Mouse (Mus musculus): Measurements from ENCODE around the gene Zfhx3. TPM values are rescaled to one million over a fixed set of nuclear protein-coding genes. Genes with fewer than 3 reads are reported as not detected.

The Zfhx3 gene
- polyA plus RNA-seq, 1 experiment from 2014 or later = 13.9 TPM

- H3K27ac ChIP-seq (replicated peaks) = no peak overlapping the region
- peaks cover 3% of the 10 kb centered on the region; the same call in 1 of the 2 replicates for H3K27me3 ChIP-seq
- H3K4me1 ChIP-seq = no peaks in the 10 kb centered on the region
- WGBS = 50% methylated on average over 9 of the region's 9 CpGs
- no peaks in the 10 kb centered on the region for H3K36me3 ChIP-seq
- H3K4me3 ChIP-seq (replicated peaks) = no peak overlapping the region
- H3K9me3 ChIP-seq (replicated peaks) = no peaks in the 10 kb centered on the region
- no peak overlapping the region for H3K9ac ChIP-seq
- ATAC-seq (ENCODE audit: insufficient number of reproducible peaks, low FRiP score, low TSS enrichment, low read depth) = no peak
- H3K4me2 ChIP-seq (replicated peaks) = no peak overlapping the region
Observed at GRCm38 (mm10) chr8:108300964-108301615, 358.6 kb downstream of the Zfhx3 start.

GRCm38 (mm10) chr8:108301654-108302053 lies 359.2 kb downstream of the Zfhx3 start:
- Histone ChIP-seq H3K4me2 (replicated peaks) (no peak overlapping the region), H3K27ac (replicated peaks) (no peak overlapping the region), H3K9me3 (replicated peaks) (no peaks in the 10 kb centered on the region), H3K9ac (no peak overlapping the region), H3K4me3 (replicated peaks) (no peak overlapping the region), H3K27me3 (peaks cover 3% of the 10 kb centered on the region; the same call in 1 of the 2 replicates), H3K36me3 (no peaks in the 10 kb centered on the region), H3K4me1 (no peaks in the 10 kb centered on the region)
- WGBS = 87% methylated on average over 12 of the region's 12 CpGs
- ATAC-seq (ENCODE audit: insufficient number of reproducible peaks, low FRiP score, low TSS enrichment, low read depth) = no peak

GRCm38 (mm10) chr8:108305368-108305767 lies 362.9 kb downstream of the Zfhx3 start:
- Histone ChIP-seq H3K4me2 (replicated peaks) (no peak overlapping the region), H3K27ac (replicated peaks) (no peak overlapping the region), H3K9ac (no peak overlapping the region), H3K4me1 (no peaks in the 10 kb centered on the region), H3K27me3 (peaks cover under 1% of the 10 kb centered on the region; the same call in 1 of the 2 replicates), H3K9me3 (replicated peaks) (no peaks in the 10 kb centered on the region), H3K36me3 (no peaks in the 10 kb centered on the region), H3K4me3 (replicated peaks) (no peak overlapping the region)
- WGBS = 60% methylated on average over 3 of the region's 3 CpGs
- ATAC-seq (ENCODE audit: insufficient number of reproducible peaks, low FRiP score, low TSS enrichment, low read depth) = no peak

- H3K4me2 ChIP-seq (replicated peaks) = no peak overlapping the region
- H3K4me1 ChIP-seq = no peaks in the 10 kb centered on the region
- no peak overlapping the region for H3K9ac ChIP-seq
- ATAC-seq (ENCODE audit: insufficient number of reproducible peaks, low FRiP score, low TSS enrichment, low read depth) = no peak
- 54% methylated on average over 14 of the region's 14 CpGs for WGBS
- H3K36me3 ChIP-seq = no peaks in the 10 kb centered on the region
- H3K4me3 ChIP-seq (replicated peaks) = no peak overlapping the region
- no peaks in the 10 kb centered on the region for H3K9me3 ChIP-seq (replicated peaks)
- H3K27ac ChIP-seq (replicated peaks) = no peak overlapping the region
- no peaks in the 10 kb centered on the region for H3K27me3 ChIP-seq
Observed at GRCm38 (mm10) chr8:108309525-108310246, 367.2 kb downstream of the Zfhx3 start.

GRCm38 (mm10) chr8:108315046-108315445 lies 372.6 kb downstream of the Zfhx3 start:
- no peak for ATAC-seq (ENCODE audit: insufficient number of reproducible peaks, low FRiP score, low TSS enrichment, low read depth)
- H3K4me2 ChIP-seq (replicated peaks) = no peak overlapping the region
- no peaks in the 10 kb centered on the region for H3K36me3 ChIP-seq
- H3K4me3 ChIP-seq (replicated peaks) = no peak overlapping the region
- H3K9me3 ChIP-seq (replicated peaks) = no peaks in the 10 kb centered on the region
- no peak overlapping the region for H3K27ac ChIP-seq (replicated peaks)
- no peaks in the 10 kb centered on the region for H3K4me1 ChIP-seq
- H3K9ac ChIP-seq = no peak overlapping the region
- 15% methylated on average over 8 of the region's 8 CpGs for WGBS
- no peaks in the 10 kb centered on the region for H3K27me3 ChIP-seq

GRCm38 (mm10) chr8:108317532-108318093 lies 375.2 kb downstream of the Zfhx3 start:
- no peak for ATAC-seq (ENCODE audit: insufficient number of reproducible peaks, low FRiP score, low TSS enrichment, low read depth)
- no peaks in the 10 kb centered on the region for H3K36me3 ChIP-seq
- no peaks in the 10 kb centered on the region for H3K4me1 ChIP-seq
- no peak overlapping the region for H3K9ac ChIP-seq
- 52% methylated on average over 4 of the region's 4 CpGs for WGBS
- no peak overlapping the region for H3K4me3 ChIP-seq (replicated peaks)
- no peaks in the 10 kb centered on the region for H3K27me3 ChIP-seq
- H3K9me3 ChIP-seq (replicated peaks) = no peaks in the 10 kb centered on the region
- H3K4me2 ChIP-seq (replicated peaks) = no peak overlapping the region
- H3K27ac ChIP-seq (replicated peaks) = no peak overlapping the region

- ATAC-seq (ENCODE audit: insufficient number of reproducible peaks, low FRiP score, low TSS enrichment, low read depth) = no peak
Observed at GRCm38 (mm10) chr8:108327711-108328110, 385.3 kb downstream of the Zfhx3 start.

GRCm38 (mm10) chr8:108348352-108348751 lies 405.9 kb downstream of the Zfhx3 start:
- Histone ChIP-seq H3K4me1 (no peaks in the 10 kb centered on the region), H3K9ac (no peak overlapping the region), H3K9me3 (replicated peaks) (no peaks in the 10 kb centered on the region), H3K27ac (replicated peaks) (no peak overlapping the region), H3K36me3 (no peaks in the 10 kb centered on the region), H3K4me2 (replicated peaks) (no peak overlapping the region), H3K27me3 (no peaks in the 10 kb centered on the region), H3K4me3 (replicated peaks) (no peak overlapping the region)
- 82% methylated on average over 14 of the region's 14 CpGs for WGBS
- no peak for ATAC-seq (ENCODE audit: insufficient number of reproducible peaks, low FRiP score, low TSS enrichment, low read depth)

More at GRCm38 (mm10) chr8:108327711-108328110, 385.3 kb downstream of the Zfhx3 start:
- Histone ChIP-seq H3K4me3 (replicated peaks) (no peak overlapping the region), H3K9me3 (replicated peaks) (no peaks in the 10 kb centered on the region), H3K9ac (no peak overlapping the region), H3K27me3 (no peaks in the 10 kb centered on the region), H3K36me3 (no peaks in the 10 kb centered on the region), H3K4me1 (no peaks in the 10 kb centered on the region), H3K27ac (replicated peaks) (no peak overlapping the region), H3K4me2 (replicated peaks) (no peak overlapping the region)
- 68% methylated on average over 2 of the region's 2 CpGs for WGBS

- H3K9ac ChIP-seq = no peak overlapping the region
- no peaks in the 10 kb centered on the region for H3K36me3 ChIP-seq
- no peak for ATAC-seq (ENCODE audit: insufficient number of reproducible peaks, low FRiP score, low TSS enrichment, low read depth)
- H3K4me2 ChIP-seq (replicated peaks) = no peak overlapping the region
- no peak overlapping the region for H3K27ac ChIP-seq (replicated peaks)
- H3K4me1 ChIP-seq = no peaks in the 10 kb centered on the region
- H3K27me3 ChIP-seq = no peaks in the 10 kb centered on the region
- WGBS = 71% methylated on average over 4 of the region's 4 CpGs
- no peaks in the 10 kb centered on the region for H3K9me3 ChIP-seq (replicated peaks)
- no peak overlapping the region for H3K4me3 ChIP-seq (replicated peaks)
Observed at GRCm38 (mm10) chr8:108348776-108349175, 406.3 kb downstream of the Zfhx3 start.

- H3K4me1 ChIP-seq = peaks cover 8% of the 10 kb centered on the region; the same call in 1 of the 2 replicates
- WGBS = 22% methylated on average over 10 of the region's 10 CpGs
- no peak for ATAC-seq (ENCODE audit: insufficient number of reproducible peaks, low FRiP score, low TSS enrichment, low read depth)
Observed at GRCm38 (mm10) chr8:108355119-108355777, 412.8 kb downstream of the Zfhx3 start.

GRCm38 (mm10) chr8:108361402-108361801 lies 419.0 kb downstream of the Zfhx3 start:
- no peaks in the 10 kb centered on the region for H3K9me3 ChIP-seq (replicated peaks)
- H3K4me2 ChIP-seq (replicated peaks) = no peak overlapping the region
- WGBS = 59% methylated on average over 4 of the region's 4 CpGs
- H3K4me3 ChIP-seq (replicated peaks) = no peak overlapping the region
- no peak overlapping the region for H3K27ac ChIP-seq (replicated peaks)
- no peak for ATAC-seq (ENCODE audit: insufficient number of reproducible peaks, low FRiP score, low TSS enrichment, low read depth)
- H3K36me3 ChIP-seq = no peaks in the 10 kb centered on the region
- H3K9ac ChIP-seq = no peak overlapping the region
- no peaks in the 10 kb centered on the region for H3K4me1 ChIP-seq
- 0 out of 2 replicates have a peak, but pooled peaks cover 4% of the 10 kb centered on the region for H3K27me3 ChIP-seq

More at GRCm38 (mm10) chr8:108355119-108355777, 412.8 kb downstream of the Zfhx3 start:
- H3K9ac ChIP-seq = no peak overlapping the region
- no peaks in the 10 kb centered on the region for H3K36me3 ChIP-seq
- no peak overlapping the region for H3K4me2 ChIP-seq (replicated peaks)
- H3K9me3 ChIP-seq (replicated peaks) = no peaks in the 10 kb centered on the region
- no peak overlapping the region for H3K27ac ChIP-seq (replicated peaks)
- no peak overlapping the region for H3K4me3 ChIP-seq (replicated peaks)
- no peaks in the 10 kb centered on the region for H3K27me3 ChIP-seq
